In the genomic region with DNA sequence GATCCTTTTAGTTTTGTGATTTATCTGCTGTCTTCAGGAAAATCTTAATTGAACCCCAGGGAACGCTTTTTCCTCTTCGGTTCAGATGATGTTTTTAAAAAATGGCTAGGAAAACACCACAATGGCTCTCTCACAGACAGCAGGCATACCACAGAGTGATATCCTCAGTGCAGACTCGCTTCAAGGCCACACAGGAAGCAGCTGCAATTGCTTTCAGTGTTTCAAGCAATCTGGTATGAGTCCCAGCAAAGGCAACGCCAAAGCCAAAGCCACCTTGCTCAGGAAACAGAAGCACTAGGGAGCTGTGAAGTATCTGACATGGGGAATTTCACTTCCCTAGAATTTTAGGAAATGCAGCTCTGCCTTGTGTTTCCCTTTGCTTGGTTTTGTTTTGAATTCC, we compare ENCODE assay signal across 8 mouse cellular contexts. TPM values are rescaled to one million over a fixed set of nuclear protein-coding genes. Genes with fewer than 3 reads are reported as not detected.
DNase-seq lines count a peak whose midpoint lies in the region; ATAC-seq and TF ChIP-seq lines count a peak whose summit lies in the region.

No protein-coding gene starts in this region.

- no peak for TF ChIP-seq CTCF in forebrain, postnatal 0 days (IDR thresholded peaks at IDR 0.05; ENCODE audit: low read depth)

- peak; percentile 21 for DNase-seq in forebrain, postnatal 0 days
- no peak for DNase-seq in forebrain, embryonic 10.5 days (ENCODE audit: extremely low spot score, low spot score)
- DNase-seq in spleen, postnatal 36 days (ENCODE audit: low spot score in 2 of 2) = peak; percentile 8 to 37
- DNase-seq in spleen, postnatal 4 days (ENCODE audit: low spot score in 2 of 2) = no peak
- peak; percentile 70 for DNase-seq in heart, postnatal 10 days
- DNase-seq in kidney, postnatal 4 days = peak; percentile 41 to 63
- DNase-seq in splenic B cell, adult 2 months (ENCODE audit: low read depth, low spot score) = peak; percentile 18
- no peak for DNase-seq in cerebellum, postnatal 10 days

- 45% methylated on average over 4 of the region's 4 CpGs for WGBS in forebrain, postnatal 0 days
- 60% methylated on average over 4 of the region's 4 CpGs for WGBS in forebrain, embryonic 10.5 days

- ATAC-seq in forebrain, postnatal 0 days = no peak

- intact Hi-C loops in heart, postnatal 10 days (cut with DNase I) = no loop called here

- no peak overlapping the region for H3K4me2 ChIP-seq in forebrain, postnatal 0 days (ENCODE audit: low read depth)

- H3K36me3 ChIP-seq in forebrain, postnatal 0 days (ENCODE audit: insufficient read depth) = no peaks in the 10 kb centered on the region
- no peaks in the 10 kb centered on the region for H3K36me3 ChIP-seq in forebrain, embryonic 10.5 days (replicated peaks)
- no peaks in the 10 kb centered on the region for H3K36me3 ChIP-seq in splenic B cell, adult 2 months (ENCODE audit: control insufficient read depth, insufficient read depth, low read length, poor library complexity, severe bottlenecking)

- H3K9me3 ChIP-seq in forebrain, postnatal 0 days (ENCODE audit: low read length) = no peaks in the 10 kb centered on the region
- no peaks in the 10 kb centered on the region for H3K9me3 ChIP-seq in forebrain, embryonic 10.5 days

- H3K9ac ChIP-seq in forebrain, postnatal 0 days = no peak overlapping the region

- H3K4me3 ChIP-seq in forebrain, postnatal 0 days (ENCODE audit: low read depth, low read length) = no peak overlapping the region
- H3K4me3 ChIP-seq in forebrain, embryonic 10.5 days = no peak overlapping the region

- H3K27me3 ChIP-seq in forebrain, postnatal 0 days (ENCODE audit: insufficient read depth, low read length) = no peaks in the 10 kb centered on the region
- no peaks in the 10 kb centered on the region for H3K27me3 ChIP-seq in forebrain, embryonic 10.5 days (ENCODE audit: poor library complexity, severe bottlenecking)
- H3K27me3 ChIP-seq in splenic B cell, adult 2 months (ENCODE audit: control insufficient read depth, insufficient read depth, low read length, poor library complexity, severe bottlenecking) = no peaks in the 10 kb centered on the region

- H3K27ac ChIP-seq in forebrain, postnatal 0 days (ENCODE audit: low read depth, low read length) = peak overlapping the region; percentile 54; the same call in 1 of the 2 replicates
- no peak overlapping the region for H3K27ac ChIP-seq in forebrain, embryonic 10.5 days

- no peaks in the 10 kb centered on the region for H3K4me1 ChIP-seq in forebrain, postnatal 0 days (ENCODE audit: insufficient read depth)
- H3K4me1 ChIP-seq in forebrain, embryonic 10.5 days = peaks cover 8% of the 10 kb centered on the region

RNA-seq across cellular contexts. Expression of gene Abca1, which starts 27.4 kb away (rescaled TPM):
- 26.4 and 39.2 TPM in 2 replicates for total RNA-seq in forebrain, postnatal 0 days (2014; rRNA removed)
- 3.7 and 6.3 TPM in 2 replicates for polyA plus RNA-seq in forebrain, postnatal 0 days (2015; fragmentation: Nextera tagmentation; extraction: Ambion mirVana)
- polyA plus RNA-seq in forebrain, embryonic 10.5 days (2016; fragmentation: Nextera tagmentation; extraction: Ambion mirVana) = 2.2 and 2.6 TPM in 2 replicates
- 10 to 100 TPM; 16.1 to 18.2 TPM for total RNA-seq in heart, postnatal 10 days (2021)

Comparison
In these comparisons a context has a peak if more than half of its experiments do, and no peak if none do; other contexts are left out.
1. DNase-seq: peak in forebrain, postnatal 0 days (single experiment), spleen, postnatal 36 days (2 of 2), heart, postnatal 10 days (2 of 2), kidney, postnatal 4 days (2 of 2) and splenic B cell, adult 2 months (single experiment); none in forebrain, embryonic 10.5 days (single experiment), spleen, postnatal 4 days (0 of 2) and cerebellum, postnatal 10 days (0 of 2).